Mouse (Mus musculus) lung, adult 2 months (tissue): Measurements from ENCODE around the gene Slc13a2. TPM values are rescaled to one million over a fixed set of nuclear protein-coding genes. Genes with fewer than 3 reads are reported as not detected.

Source experiments
- DNase-seq: peaks from one replicate; pipeline ENCODE4 v3.0.0; 2022
- H3K4me1 ChIP-seq: fragments of 200-500 bp; 2 replicates; pipeline ENCODE4 v1.6.1; 2011; ENCODE audit warnings: low read length; ENCODE audit not compliant: control insufficient read depth, insufficient read depth
- H3K4me3 ChIP-seq: fragments of 200-500 bp; replicated peaks from 2 replicates; pipeline ENCODE3; 2011; ENCODE audit warnings: low read depth, mild to moderate bottlenecking, control low read depth, low read length; ENCODE audit errors: extremely low read depth
- CTCF ChIP-seq: fragments of 200-500 bp; IDR thresholded peaks from 2 replicates; pipeline ENCODE4 v1.5.1; 2011; ENCODE audit warnings: mild to moderate bottlenecking, low read length, control low read depth; ENCODE audit not compliant: insufficient read depth
- POLR2A ChIP-seq: fragments of 200-500 bp; IDR thresholded peaks from 2 replicates; pipeline ENCODE4 v1.6.1; 2011; ENCODE audit warnings: low read depth, mild to moderate bottlenecking, control low read depth, low read length, borderline replicate concordance; ENCODE audit errors: extremely low read depth
- WGBS: fragments of 180-500 bp; shearing (Covaris S2); methylation state at CpG from one replicate; pipeline ENCODE4 v1.1.7; 2018; 5-methylcytosine and 5-hydroxymethylcytosine counted together
- polyA plus RNA-seq: library from polyadenylated mRNA; depleted of rRNA; stranded (reverse); fragments of >200 nt; gene quantifications from 2 replicates; pipeline ENCODE4 v1.2.3, GENCODE M21; 2012

Slc13a2 gene
- polyA plus RNA-seq, 1 experiment: 1.5 TPM

DNA sequence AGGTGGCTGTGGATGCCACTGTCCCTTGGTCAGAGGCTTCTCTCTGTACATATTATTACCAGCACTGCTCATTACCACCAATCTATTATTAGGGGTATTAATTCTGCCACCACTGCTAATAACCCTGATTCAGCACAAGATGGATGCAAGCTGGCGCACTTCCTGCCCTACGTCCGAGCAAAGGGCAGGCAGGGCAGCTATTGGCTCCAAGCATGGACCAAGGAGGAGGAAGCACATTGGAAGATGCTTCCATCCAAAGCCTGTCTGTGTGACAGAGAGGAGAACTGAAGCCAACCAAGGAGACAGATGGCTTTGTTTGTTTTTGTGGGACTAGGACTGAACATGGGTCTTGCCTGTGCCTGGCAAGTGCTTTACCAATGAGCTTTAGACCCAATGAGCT lies 41.0 kb downstream of the Slc13a2 start:
- WGBS: 66% methylated on average over 3 of the region's 3 CpGs
- H3K4me3 ChIP-seq: no peak overlapping the region
- TF ChIP-seq CTCF: no peak
- TF ChIP-seq POLR2A: no peak

DNA sequence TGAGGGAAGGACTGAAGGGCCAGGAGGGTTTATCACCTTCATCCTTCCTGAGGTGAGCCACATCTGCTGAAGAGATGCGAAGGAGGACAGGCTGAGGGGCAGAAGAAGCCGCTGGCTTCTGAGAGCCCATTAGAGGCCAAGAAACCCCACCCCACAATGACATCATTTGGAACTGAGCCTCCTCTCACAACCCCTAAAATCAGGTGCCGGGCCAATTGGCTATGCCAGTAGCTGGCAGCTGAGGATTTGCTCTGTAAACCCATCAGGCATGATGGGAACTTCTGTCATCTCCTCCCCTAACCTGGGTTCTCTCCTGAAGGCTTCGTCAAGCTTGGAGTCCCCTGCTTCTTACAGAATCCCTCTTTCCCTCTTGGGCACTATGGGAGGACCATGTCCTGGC lies 41.7 kb downstream of the Slc13a2 start:
- no peak for DNase-seq
- WGBS: 64% methylated on average over 4 of the region's 4 CpGs
- Histone ChIP-seq H3K4me1 (no peaks in the 10 kb centered on the region), H3K4me3 (no peak overlapping the region)
- TF ChIP-seq CTCF: no peak
- TF ChIP-seq POLR2A: no peak

More for the DNA sequence above, 41.0 kb downstream of the Slc13a2 start:
- no peaks in the 10 kb centered on the region for H3K4me1 ChIP-seq
- no peak for DNase-seq

DNA sequence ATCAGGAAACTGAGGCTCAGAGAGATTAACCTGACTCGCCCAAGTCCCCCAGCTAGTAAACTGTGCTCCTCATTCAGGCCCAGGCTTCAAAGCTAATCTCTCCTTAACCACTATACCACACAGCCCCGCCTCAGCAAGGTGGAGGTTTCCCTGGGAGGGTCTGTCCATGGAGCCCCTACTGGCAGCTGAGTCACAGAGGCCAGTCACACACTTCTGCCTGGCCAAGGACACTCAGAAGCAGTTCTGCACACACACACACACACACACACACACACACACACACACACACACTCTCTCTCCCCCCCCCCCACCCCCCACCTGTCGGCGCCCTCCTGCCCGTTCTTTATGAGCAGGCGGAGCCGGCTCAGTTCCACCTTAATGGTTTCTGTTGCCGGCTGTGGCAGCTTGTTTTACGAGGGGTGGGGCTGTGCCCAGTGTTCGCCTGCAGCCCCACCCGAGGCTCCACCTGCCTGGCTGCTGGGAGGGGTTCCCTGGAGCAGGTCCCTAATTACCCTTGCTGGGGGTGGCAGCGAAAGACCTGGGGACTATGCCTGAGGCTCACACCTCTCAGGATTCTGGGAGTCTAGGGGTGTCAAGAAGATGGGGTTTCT lies 44.4 kb downstream of the Slc13a2 start:
- no peak for DNase-seq
- no peaks in the 10 kb centered on the region for H3K4me1 ChIP-seq
- WGBS: 36% methylated on average over 7 of the region's 12 CpGs
- H3K4me3 ChIP-seq: no peak overlapping the region
- TF ChIP-seq POLR2A (no peak), CTCF (no peak)

DNA sequence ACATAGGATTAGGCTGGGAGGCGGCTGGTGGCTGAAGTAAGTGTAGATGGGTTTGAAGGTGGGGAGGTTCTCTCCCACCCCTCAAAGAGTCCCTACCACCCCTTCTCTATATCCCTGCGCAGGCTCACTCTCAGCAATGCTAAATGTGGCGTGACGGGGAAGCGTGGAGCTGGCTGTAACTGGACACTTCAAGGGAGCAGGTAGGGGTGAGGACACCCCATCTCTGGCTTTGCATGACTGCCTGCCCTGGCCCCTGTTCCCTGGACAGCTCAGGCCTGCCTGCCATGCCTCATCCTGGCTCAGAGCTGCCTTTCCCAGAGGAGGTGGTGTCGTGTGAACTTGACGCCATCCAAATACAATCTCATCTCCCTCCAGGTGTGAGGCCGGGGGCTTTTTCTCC lies 47.9 kb downstream of the Slc13a2 start:
- no peak for DNase-seq
- Histone ChIP-seq H3K4me1 (no peaks in the 10 kb centered on the region), H3K4me3 (no peak overlapping the region)
- WGBS: 86% methylated on average over 8 of the region's 8 CpGs
- TF ChIP-seq CTCF: no peak
- TF ChIP-seq POLR2A: no peak

DNA sequence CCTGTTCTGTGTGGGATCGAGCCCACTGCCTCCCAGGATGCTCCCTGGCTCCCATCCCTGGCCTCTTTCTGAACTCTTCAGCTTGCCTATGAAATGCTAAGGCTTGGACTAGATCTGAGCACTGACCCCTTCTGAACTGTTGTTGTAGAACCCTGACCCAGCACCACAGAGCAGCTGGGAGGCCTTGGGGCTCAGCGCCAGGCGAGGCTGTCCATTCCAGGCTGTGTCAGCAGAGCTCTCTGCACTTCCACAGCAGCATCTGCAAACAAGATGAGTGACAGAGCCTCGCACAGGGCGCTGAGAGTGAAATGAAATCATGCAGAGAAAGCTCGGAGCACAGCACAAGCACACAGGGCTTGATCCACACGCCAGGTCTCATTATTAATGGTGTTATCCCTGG lies 49.4 kb downstream of the Slc13a2 start:
- 56% methylated on average over 7 of the region's 7 CpGs for WGBS
- Histone ChIP-seq H3K4me1 (no peaks in the 10 kb centered on the region), H3K4me3 (no peak overlapping the region)
- no peak for TF ChIP-seq CTCF
- no peak for TF ChIP-seq POLR2A
- no peak for DNase-seq

DNA sequence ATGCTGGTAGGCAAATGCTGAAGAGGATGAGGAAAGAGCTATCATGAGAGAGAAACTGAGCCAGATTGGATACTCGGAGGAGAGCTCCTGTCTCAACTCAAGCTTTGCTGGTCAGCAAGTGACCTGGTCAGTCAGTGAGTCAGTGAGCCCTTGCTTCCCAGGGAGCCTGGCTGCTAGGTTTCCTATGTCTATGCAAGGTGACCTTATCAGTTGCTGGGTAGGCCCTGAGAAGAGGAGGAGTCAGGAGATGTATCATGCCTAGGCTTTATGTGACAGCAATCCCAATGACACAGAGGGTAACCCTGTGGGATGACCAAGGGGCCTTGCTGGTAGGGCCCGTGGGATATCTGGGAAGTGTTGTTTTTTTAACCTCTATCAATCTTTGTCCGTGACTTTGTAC lies 49.9 kb downstream of the Slc13a2 start:
- no peak overlapping the region for H3K4me3 ChIP-seq
- H3K4me1 ChIP-seq: no peaks in the 10 kb centered on the region
- 61% methylated on average over 3 of the region's 3 CpGs for WGBS
- DNase-seq: no peak
- TF ChIP-seq CTCF (no peak), POLR2A (no peak)

DNA sequence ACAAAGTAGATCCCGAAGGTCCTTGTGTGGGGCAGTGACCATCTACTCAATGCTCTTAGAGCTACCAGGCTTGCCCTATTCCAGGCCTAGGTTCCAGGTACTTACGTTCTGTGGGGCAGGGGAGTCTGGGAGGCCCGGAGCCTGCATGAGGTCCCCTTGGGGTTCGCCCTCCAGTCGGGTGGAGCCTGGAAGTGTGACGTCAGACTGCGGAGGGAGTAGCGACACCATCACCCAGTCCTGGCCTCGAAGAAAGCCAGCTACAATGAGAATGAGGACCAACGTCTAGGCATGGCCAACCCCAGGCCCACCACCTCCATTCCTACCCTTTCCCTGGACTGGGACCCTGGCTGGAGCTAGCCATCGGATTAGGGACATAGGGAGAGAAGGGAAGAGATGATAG lies 50.3 kb downstream of the Slc13a2 start:
- no peaks in the 10 kb centered on the region for H3K4me1 ChIP-seq
- DNase-seq: no peak
- WGBS: 93% methylated on average over 11 of the region's 11 CpGs
- H3K4me3 ChIP-seq: no peak overlapping the region
- no peak for TF ChIP-seq CTCF
- TF ChIP-seq POLR2A: no peak

DNA sequence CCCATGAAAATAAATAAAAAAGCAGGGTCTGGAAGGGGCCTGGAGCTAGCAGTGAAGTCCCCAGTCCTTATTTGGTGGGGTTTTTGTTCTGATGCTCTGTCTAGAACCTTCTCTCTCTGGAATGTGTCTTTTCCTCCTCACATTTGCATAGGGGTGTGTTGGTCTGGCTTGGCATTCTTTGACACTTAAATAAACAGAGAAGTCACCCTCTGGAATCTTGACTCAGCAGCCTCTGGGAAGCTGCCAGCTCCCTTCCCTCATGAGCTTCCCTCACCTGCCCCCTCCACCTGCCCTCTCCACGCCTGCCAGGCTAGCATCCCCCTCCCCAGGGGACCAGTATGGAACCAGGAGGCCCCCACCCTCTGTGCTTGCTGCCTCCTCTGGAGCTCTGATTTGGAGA lies 51.6 kb downstream of the Slc13a2 start:
- Histone ChIP-seq H3K4me1 (no peaks in the 10 kb centered on the region), H3K4me3 (no peak overlapping the region)
- no peak for DNase-seq
- TF ChIP-seq CTCF (no peak), POLR2A (no peak)
- 18% methylated on average over 1 of the region's 1 CpGs for WGBS

DNA sequence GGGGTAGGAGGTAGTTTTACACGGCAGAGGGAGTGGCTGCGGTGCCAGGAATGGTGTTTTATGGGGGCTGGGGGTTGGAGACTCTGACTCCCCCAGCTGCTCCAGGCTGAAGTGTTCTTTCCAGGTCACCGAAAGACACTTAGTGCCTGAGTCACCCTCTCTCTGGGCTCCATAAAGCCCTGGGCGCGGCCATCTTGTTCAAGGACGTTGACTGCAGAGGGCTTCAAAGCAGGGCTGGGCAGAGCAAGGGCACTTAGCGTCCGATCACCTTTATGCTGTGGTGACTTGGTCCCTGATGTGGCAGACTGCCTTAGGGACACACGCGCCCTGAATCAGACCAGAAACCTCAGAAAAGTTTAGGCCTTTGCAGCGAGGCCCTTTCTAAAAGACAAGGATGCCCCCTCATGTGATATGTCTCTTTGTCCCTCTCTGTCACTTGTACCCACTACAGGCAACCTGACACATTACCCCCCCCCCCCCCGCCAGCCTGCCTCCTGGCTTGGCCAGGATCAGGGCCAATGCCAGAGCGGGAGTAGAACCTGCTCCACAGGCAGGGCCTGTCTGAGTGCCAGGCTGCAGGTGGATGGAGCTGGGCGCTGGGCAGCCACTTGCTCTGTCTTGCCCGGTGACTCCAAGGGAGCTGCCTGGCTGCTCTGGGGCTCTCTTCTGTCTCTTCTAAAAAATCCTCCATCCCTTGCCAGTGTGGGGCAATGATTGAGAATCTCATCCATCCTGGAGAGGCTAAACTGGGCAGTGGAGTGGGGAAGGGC lies 54.4 kb downstream of the Slc13a2 start:
- no peak for DNase-seq
- WGBS: 79% methylated on average over 15 of the region's 15 CpGs
- Histone ChIP-seq H3K4me3 (no peak overlapping the region), H3K4me1 (no peaks in the 10 kb centered on the region)
- TF ChIP-seq CTCF: no peak
- TF ChIP-seq POLR2A: no peak

DNA sequence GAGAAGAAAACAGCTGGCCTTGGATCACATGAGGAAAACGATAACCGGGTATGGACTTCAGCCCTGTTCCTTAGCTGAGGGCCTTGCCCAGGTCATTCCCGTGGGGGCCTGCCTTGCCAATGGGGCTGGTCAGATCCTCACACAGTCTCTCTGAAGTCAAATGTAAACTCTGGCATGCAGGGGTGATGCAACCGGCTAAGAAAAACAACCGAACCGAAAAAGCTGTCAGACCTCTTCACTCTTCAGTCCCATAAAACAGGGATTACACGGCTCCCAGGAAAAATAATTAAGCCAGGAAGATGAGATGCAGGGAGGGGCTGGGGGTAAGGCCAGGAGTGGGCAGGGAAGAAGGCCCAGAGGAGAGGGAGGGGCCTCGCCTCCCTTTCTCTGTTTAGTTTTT lies 57.9 kb downstream of the Slc13a2 start:
- WGBS: 26% methylated on average over 8 of the region's 8 CpGs

More for the DNA sequence above, 57.9 kb downstream of the Slc13a2 start:
- Histone ChIP-seq H3K4me1 (peaks cover 2% of the 10 kb centered on the region; the same call in 1 of the 2 replicates), H3K4me3 (no peak overlapping the region)
- no peak for DNase-seq
- TF ChIP-seq POLR2A (no peak), CTCF (no peak)
